Mouse (Mus musculus) layer of hippocampus, postnatal 25 days (tissue): Measurements from ENCODE around the gene Ttll13. TPM values are rescaled to one million over a fixed set of nuclear protein-coding genes. Genes with fewer than 3 reads are reported as not detected.
A peak's percentile ranks its signal among the peaks of the same experiment; 100 is the strongest.

Source experiments
- DNase-seq, 2 experiments: peaks; one replicate each; pipeline ENCODE4 v3.0.0; 2022; ENCODE audit warnings: mixed read lengths in 2 of 2, low spot score in 1 of 2; ENCODE audit errors: extremely low spot score in 1 of 2
- total RNA-seq, 2 experiments: library from RNA; stranded (reverse); gene quantifications; 2 replicates each; pipeline ENCODE4 v1.2.3; 2021

Gene Ttll13
- 1 to 10 TPM; 1.8 to 2.0 TPM for total RNA-seq

DNA sequence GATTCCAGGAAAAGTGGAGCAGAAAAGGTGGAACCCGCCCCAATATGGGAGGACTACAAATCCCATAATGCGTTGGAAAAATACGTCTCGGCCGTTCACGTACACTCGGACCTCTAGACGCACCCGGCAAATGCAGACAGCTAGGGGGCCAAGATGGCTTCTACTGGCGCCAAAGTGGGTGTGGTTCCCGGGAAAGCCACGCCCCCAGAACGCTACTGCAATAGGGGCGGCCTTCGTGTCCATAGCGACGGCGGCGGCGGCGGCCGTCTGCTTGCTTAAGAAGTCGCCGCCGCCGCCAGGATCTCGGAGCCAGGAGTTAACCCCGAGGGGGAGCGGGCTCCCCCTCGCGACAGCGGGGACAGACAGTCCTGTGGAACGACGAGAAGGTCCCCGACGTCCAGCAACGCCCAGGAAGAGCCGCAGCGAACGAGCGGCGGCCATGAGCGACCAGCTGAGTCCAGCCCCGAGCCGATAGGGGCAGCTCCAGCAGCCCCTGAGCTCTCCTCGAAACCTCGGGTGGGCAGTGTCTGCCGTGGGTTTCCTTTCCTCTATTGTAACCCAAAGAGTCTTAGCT is at the start of gene Ttll13:
Ttll13 (plus strand) TSS at position 229 of the 574 bp plus-strand sequence.
- peak; percentile 72 to 82 for DNase-seq

DNA sequence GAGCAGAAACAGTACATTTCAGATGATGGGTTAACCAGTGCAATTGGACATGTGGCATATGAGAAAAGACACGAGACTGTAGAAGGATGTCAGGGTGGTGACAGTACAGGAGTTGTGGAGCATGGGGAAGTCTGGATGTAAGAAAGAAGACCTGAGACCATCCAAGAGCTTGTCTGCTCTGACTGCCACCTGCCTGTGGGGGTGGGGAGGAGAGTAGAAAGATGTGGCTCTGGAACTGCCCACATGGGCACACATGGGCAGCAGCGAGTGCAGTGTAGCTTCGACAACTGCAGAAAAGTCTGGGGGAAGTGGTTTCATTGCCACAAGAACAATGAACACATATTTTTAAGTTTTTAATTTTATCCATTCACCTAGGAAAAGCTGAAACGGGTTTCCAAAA is 48.8 kb upstream of the Ttll13 start:
- no peak for DNase-seq

DNA sequence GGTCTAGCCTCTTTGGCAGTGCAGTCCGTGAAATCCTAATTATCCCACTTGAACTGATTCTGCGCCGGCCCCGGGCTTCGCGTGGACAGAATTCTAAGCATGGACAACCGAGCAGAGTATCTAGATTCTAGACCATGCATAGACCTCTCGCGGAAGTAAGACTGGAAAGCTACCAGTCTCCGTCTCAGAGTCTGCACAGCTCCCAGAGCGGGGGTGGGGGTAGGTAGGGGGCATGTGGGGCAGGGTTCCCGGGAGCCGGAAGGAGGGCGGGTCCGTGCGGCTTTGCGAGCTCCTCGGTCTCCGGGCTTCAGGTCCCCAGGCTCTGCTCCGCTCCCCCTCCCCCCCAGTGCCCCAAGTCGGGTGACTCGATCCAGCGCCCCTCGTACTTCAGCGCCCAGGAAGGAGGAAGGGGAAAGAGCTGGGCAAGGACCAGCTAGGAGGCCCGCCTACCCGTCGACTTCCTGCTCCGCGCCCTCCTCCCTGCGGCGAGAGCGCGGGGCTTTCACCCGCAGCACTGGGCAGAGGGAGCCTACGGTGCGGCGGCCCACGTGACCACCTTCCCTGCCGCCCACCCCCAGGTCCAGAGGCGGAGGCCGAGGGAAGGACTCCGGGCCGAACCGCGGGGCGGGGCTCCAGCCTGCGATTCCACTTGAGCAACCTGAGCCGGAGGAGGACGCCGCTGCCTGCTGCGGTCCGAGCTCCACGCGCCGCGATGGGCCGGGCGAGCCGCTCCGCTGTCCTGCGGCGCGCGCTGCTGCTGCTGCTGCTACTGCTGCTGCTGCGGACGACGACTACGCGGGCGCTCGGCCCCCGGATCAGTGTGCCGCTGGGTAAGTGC is 48.0 kb upstream of the Ttll13 start:
- peak; percentile 52 to 59 for DNase-seq

DNA sequence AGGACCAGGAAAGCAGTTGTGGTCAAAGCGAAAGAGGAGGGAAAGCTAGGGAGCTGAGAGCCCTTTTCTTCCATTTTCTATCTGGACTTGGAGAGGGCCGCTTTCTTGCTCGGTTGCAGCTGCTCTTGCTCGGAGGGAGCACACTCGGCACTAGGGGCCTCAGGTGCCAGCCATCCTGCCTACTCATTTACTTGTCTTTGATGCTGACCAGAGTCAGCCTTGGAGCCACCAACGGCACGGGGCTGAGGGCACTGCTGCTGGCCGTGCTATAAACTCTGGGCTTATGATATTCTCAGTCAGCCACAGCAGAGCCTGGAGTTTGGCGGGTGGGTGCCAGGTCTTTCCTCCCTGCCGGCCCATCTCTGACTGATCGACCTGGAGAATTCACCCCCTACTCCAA is 47.3 kb upstream of the Ttll13 start:
- DNase-seq = no peak

DNA sequence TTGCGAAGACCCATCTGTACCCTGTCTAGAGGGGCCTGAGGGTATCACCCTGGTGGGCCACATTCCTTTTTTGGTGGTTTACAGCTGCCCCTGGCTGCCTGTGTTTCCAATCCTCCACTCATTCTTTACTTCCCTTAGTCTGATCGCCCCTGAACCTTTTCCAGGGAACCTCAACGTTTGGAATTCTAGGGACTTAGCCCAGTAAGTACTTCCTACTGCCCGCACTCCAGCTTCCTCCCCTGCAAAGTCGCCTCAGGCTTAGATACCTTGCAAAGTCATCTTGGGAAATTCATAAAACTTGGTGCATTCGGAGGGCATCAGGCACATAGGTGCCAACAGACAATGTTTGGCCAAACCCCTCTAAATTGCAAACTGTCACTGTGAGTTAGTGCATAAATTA is 46.9 kb upstream of the Ttll13 start:
- no peak for DNase-seq

DNA sequence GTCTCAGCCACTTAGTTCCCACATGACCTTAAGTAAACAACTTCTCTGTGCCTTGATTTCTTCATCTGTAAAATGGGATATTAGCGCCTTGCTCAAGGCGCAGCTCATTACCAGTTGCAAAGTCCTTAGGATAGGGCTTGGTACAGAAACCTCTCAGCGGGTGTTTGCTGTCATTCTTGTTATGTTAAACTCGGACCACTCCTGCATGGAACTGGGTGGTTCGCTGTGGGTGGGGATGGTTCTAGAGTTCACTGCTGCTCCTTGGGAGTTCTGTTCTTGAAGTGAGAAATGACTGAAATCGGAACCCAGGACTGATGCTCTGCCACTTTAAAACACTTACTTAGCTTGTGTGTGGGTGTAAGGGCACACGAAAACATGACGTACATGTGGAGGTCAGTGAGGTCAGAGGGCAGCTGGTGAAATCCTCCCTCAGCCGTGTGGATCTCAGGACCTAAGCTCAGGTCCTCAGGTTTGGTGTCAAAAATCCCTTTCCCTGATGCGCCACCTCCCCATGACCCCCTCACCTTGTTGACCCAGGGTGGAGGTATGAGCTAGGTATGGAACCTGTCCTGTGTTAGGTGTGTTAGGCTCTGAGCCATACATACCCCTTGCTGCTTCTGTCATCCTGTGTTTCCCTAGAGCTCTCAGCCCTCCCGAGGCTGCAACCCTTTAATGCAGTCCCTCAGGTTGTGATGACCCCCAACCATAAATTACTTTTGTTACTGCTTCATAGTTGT is 46.2 kb upstream of the Ttll13 start:
- no peak for DNase-seq

DNA sequence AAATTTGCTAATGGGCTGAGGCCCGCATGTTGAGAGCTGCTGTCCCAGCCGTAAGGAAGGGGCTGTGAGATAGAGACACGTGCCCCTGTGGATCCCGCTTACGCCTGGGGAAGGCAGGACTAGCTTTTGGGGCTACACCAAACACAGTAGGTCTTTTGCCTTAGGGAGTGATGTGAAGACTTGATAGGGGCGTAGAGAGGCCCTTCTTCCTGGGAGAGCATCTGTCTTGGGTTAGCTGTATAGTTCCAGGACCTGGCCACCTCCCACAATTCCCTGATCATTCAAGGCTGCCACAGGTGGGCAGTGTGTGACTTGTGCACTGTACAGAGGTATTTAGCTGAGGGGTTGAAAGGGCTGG is 45.6 kb upstream of the Ttll13 start:
- DNase-seq = no peak

DNA sequence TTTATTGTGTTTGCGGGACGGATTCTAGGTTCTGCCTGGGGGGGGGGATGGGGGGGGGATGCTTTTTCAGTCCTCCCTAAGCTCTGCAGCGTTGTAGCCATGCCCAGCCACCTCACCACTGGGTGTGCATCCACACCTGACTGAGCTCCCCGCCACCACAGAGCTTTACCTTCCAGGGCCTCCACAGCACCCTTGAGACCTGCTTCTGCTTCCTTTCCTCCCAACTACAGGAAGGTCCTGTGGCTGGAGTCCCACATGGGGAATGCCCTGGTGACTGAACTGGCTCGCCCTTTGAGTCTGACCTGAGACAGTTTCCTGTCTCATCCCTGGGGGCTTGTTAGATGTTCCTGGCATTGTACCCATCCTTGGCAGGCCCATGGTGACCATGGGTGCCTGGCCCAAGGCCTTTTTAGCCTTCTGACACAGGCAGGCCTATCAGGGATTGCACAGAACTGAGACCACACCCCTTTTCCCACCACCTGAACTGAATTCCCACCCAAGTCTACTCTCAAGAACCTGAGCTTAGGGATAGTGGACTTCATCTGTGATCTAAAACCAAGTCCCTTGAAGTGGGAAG is 45.1 kb upstream of the Ttll13 start:
- no peak for DNase-seq

DNA sequence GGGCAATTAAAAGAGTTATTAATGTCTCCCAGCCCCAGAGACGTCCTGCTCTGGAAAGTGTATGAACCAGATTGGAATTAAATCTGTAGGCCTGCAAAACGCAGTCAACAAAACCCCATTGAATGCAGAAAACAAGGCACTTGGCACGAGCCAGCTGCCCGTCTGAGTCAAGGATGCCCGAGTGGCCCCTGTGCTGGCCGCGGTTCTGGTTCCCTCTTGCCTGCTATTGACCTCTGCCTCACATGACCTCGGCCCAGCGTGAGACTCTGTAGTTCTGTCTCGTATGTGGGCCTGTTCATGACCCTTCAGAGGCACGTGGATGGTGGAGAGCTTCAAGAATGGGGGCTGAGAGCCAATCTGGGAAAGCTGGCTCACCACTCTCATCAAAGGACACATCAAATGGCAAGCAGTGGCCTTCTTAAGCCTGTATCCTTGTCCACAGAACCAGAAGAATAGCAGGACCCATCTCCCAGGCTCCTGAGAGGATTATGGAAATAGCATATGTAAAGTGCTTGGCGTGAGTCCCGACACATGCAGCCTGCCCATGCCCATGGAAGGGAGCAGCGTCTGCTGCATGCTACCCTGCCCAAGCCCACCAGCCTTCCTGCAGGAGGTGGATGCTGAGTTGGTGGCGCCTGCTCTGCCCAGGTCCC is 44.2 kb upstream of the Ttll13 start:
- DNase-seq = no peak

DNA sequence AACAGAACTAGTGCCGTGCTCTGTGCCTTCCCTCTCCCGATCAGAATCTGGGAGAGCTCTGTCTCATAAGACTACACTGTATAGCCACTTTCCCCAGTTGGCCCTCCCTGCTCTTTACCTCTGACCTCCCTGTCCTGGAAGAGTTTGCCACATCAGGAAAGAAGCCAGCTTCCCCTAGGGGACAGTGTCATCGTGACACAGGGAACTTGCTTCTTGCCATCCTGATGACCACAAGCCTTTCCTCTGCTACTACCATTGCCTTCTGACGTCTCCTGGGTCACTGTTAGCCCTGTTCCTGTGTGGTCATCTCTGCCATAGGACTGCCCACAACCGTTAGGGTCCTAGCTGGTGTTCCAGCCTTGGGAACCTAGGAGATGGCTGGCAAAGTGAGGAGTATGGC is 43.2 kb upstream of the Ttll13 start:
- no peak for DNase-seq

DNA sequence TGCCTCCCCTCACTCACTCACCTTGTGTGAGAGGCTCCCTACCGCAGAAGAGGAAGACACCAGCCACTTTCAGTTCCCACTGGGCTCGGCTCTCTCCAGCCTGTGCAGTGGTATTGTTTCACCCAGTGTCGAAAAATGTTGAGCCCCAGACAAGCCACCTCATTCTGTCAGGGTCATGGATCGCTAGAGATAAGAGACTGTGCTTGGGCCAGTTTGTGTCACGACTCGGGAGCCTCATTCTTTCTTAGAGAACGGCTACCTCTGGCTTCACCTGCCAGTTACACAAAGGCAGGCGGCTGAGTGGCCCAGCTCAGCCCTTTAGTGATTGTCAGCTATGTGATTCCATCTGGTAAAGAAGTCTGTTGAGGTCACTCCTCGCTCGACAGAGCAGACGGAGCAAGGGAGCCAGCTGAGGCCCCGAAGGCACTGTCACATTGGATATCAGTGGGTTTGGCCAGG is 42.5 kb upstream of the Ttll13 start:
- DNase-seq = no peak

DNA sequence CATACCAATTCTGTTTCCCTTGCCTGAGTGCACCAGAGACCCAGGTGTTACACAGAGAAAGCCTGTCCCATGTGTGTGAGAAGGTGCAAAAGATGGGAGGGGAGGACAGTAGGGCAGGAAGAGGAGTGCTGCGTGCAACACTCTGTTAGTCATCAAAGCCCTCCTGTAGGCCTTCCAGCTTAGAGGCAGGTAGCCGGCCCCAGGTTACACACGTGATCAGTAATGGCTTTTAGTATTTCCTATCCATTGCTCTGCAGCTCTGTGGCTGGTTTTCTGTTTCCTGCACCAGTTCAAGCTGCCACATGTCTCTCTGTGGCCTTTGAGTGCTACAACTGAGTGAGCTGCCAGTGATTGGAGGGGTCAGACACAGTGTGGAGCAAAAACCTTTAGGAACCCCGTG is 41.8 kb upstream of the Ttll13 start:
- DNase-seq = no peak

DNA sequence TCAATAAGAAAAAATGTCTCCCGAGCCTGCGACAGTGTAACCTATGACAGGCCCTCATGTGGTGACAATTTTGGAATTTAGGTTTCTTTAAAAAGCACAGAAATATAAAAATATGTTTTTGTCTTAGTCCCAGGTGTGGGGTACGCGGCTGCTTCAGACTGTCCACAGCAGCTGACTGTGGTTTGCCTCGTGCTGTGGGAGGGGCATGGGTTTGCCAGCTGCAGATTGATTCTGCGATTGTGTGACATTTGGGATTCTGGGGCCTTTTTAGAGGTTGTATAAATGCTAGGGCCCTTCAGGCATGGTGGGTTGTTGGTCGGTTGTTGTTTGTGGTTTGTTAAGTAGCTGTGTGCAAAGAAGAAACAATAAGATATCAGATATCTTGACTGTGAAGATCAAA is 41.2 kb upstream of the Ttll13 start:
- DNase-seq = no peak

DNA sequence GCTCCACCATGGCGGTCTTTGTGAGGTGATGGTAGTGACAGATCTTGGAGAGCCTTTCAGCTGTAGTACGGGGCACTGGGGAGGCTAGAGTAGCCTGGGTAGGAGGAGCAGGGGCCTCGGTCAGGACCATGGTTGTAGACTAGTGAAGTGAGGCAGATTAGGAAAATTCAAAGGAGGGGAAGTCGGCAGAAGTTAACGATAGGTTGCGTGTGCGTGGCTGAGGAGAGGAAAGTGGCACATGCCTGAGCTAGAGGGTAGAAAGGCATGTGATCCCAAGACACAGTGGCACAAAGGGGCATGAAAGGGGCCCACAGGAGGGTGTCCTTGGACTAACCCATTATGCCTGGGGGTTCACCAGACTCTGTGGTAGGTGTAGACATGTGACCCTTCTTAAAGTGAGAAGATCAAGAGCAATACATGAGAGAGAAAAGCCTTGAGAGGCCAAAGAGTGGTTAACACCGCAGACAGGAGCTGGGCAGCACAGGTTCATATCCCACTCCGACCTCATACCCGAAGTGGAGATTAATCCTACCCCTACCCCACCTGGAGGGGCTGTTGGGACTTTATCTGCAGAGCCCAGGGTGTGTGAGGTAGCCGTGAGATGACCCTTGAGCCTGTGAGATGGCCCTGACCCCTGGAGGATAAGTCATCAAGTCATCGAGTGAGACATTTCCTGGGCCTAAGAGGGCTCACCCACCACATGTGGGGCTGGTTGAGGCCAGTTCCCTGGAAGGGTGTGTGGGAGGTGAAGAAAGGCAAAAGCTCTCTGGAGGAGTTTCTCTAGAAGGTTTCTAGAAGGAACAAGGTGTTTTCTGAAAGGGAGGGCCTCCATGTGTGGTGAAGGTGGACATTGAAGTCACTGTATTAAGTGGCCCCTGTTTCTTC is 40.2 kb upstream of the Ttll13 start:
- DNase-seq = no peak

DNA sequence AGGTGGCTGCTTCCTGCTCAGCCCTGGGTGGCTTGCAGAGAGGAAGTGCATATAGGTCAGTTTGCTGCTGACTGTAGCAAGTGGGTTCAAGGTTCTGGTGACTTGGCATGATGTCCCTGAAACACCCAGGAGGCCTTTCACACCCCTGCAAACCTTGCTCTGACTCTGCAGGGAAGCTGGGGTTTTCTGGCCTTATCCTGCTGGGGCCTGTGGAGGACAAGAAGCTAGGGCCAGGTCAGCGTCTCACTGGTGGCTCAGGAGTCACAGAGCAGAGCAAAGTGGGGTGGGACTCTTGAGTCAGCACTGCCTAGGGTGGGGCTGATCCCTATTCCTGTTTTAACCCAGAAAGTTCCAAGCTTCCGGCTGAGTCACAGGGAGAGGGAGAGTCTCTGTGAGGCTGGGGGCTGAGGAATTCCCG is 38.9 kb upstream of the Ttll13 start:
- DNase-seq = no peak

DNA sequence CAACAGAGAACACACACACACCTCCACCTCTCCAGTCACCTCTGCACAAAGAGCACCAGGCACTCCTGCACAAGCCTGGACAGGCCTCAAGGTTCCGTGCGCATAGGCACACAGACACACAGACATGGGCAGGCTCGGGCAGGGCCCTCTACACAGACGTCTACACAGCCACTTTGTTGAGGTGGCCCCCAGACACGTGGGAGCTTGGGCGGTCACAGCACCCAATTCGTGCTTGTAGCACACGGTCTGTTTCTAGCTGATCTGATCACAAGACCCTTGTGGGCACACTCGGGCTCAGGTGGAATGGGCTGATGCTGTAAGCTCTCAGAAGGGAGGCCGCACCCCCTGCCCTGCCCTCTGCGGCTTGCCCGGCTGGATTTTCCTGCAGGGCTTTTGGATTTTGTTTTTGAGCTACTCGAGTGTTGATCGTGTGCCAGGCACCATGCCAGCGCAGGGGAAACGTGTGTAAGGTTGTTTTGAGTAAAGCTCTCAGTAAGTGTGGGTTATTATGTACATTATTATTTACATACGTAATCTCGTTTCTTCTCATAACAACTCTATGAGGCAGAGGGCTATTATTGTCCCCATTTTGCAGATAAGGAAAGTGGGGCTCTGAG is 38.0 kb upstream of the Ttll13 start:
- DNase-seq = no peak

DNA sequence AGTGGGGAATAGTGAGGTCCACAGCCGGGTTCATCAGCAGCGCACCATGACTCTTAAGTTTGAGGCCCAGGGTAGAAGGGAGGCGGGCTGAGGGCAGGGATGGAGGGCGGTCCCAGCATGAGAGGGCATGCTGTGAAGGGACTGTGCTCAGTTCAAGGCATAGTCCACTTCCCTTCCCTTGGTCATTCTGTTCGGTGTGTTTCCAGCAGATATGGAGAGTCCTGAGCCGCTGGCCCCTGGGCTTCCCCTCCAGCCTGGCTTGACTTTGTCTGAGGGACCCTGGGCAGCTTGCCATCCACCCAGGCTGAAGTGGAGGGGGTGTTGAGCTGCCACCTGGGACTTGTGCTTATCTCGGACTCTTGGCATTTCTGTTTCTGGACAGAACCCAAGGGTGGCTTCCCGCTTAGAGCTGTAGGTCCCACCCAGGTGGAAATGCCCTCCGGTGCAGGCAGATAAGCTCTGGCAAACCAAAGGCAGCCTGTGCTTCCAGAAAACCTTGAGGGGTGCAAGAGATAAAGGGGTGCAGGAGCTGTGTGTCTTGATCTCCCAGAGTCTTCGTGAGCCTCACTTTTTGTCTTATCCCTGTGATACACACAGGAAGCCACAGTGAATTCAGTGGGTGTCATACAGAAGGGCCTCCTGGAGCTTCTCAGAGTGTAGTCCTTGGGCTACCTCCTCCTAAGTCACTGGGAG is 37.3 kb upstream of the Ttll13 start:
- DNase-seq = no peak

DNA sequence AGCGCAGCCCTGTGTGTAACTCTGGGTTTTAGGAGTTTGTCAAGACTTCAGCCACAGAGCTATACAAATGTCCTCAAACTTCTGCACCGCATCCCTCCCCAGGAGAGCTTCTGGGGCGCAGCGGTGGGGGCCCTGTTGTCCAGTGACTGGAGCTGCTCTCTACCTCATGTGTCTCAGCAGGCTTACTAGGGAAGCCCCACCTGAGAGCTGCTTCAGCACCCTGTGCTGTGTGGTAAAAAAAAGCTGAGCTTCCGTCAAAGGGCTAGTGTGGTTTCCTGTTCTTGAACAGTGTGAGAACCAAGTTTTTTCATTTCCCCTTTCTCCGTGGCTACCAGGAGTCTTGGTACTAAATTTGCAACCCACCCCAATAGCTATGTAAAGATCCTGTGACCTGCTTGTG is 36.5 kb upstream of the Ttll13 start:
- DNase-seq = no peak

DNA sequence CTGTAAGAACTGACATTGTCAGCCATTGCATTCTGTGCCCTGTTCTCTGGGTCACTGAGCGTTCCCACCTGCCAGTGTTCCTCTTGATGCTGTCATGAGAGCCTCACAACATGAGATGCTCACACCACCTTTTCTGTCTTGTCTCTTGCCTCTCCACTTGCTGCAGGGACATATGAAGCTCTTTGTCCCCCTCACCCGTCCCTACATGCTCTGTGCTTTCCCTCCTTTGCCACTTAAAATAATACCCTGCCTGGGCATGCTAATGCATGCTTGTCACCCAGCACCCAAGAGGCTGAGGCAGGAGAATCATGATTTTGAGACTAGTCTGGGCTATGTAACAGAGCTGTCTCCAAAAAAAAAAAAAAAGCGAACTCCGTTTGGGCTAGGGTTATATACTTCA is 35.2 kb upstream of the Ttll13 start:
- DNase-seq = no peak
